Mouse (Mus musculus): ENCODE results near the gene D630039A03Rik. TPM values are rescaled to one million over a fixed set of nuclear protein-coding genes. Genes with fewer than 3 reads are reported as not detected.
A peak's percentile ranks its signal among the peaks of the same experiment; 100 is the strongest.

D630039A03Rik gene
- polyA plus RNA-seq (2015; fragmentation: Nextera tagmentation; extraction: Ambion mirVana): 0.09 and 0.19 TPM in 2 replicates

- Histone ChIP-seq H3K4me1 (replicated peaks) (peaks cover 17% of the 10 kb centered on the region), H3K4me3 (no peak within 1 kb of the TSS), H3K9me3 (no peaks in the 10 kb centered on the region), H3K9ac (no peak within 1 kb of the TSS), H3K27ac (no peak within 1 kb of the TSS), H3K36me3 (no peaks in the 10 kb centered on the region), H3K4me2 (no peak within 1 kb of the TSS), H3K27me3 (peaks cover 26% of the 10 kb centered on the region; the same call in 1 of the 2 replicates)
- ATAC-seq (ENCODE audit: low FRiP score): no peak
- WGBS: 31% methylated on average over 9 of the region's 9 CpGs
Observed at GRCm38 (mm10) chr4:57916201-57916661, at the start of gene D630039A03Rik. D630039A03Rik (minus strand) TSS chr4:57916297.

GRCm38 (mm10) chr4:57965516-57965915, 49.4 kb upstream of the D630039A03Rik start:
- ATAC-seq (ENCODE audit: low FRiP score): no peak

GRCm38 (mm10) chr4:57964143-57964542, 48.0 kb upstream of the D630039A03Rik start:
- Histone ChIP-seq H3K27ac (no peak overlapping the region), H3K4me2 (no peak overlapping the region), H3K4me3 (no peak overlapping the region), H3K36me3 (no peaks in the 10 kb centered on the region), H3K27me3 (no peaks in the 10 kb centered on the region), H3K9ac (no peak overlapping the region), H3K4me1 (replicated peaks) (no peaks in the 10 kb centered on the region), H3K9me3 (no peaks in the 10 kb centered on the region)
- 22% methylated on average over 1 of the region's 1 CpGs for WGBS
- no peak for ATAC-seq (ENCODE audit: low FRiP score)

More at GRCm38 (mm10) chr4:57965516-57965915, 49.4 kb upstream of the D630039A03Rik start:
- Histone ChIP-seq H3K4me1 (replicated peaks) (no peaks in the 10 kb centered on the region), H3K4me2 (no peak overlapping the region), H3K9me3 (no peaks in the 10 kb centered on the region), H3K36me3 (no peaks in the 10 kb centered on the region), H3K4me3 (no peak overlapping the region), H3K27me3 (no peaks in the 10 kb centered on the region), H3K9ac (no peak overlapping the region), H3K27ac (no peak overlapping the region)
- 94% methylated on average over 4 of the region's 4 CpGs for WGBS

- Histone ChIP-seq H3K27me3 (no peaks in the 10 kb centered on the region), H3K4me1 (replicated peaks) (peaks cover 27% of the 10 kb centered on the region), H3K9ac (no peak overlapping the region), H3K36me3 (no peaks in the 10 kb centered on the region), H3K4me2 (no peak overlapping the region), H3K4me3 (no peak overlapping the region), H3K9me3 (no peaks in the 10 kb centered on the region), H3K27ac (no peak overlapping the region)
- WGBS: 92% methylated on average over 8 of the region's 8 CpGs
- ATAC-seq (ENCODE audit: low FRiP score): no peak
Observed at GRCm38 (mm10) chr4:57959056-57959455, 43.0 kb upstream of the D630039A03Rik start.

- peaks cover 33% of the 10 kb centered on the region for H3K4me1 ChIP-seq (replicated peaks)
- no peaks in the 10 kb centered on the region for H3K36me3 ChIP-seq
- H3K4me2 ChIP-seq: no peak overlapping the region
- WGBS: 77% methylated on average over 9 of the region's 9 CpGs
- no peaks in the 10 kb centered on the region for H3K9me3 ChIP-seq
- H3K9ac ChIP-seq: no peak overlapping the region
- H3K27ac ChIP-seq: no peak overlapping the region
- H3K4me3 ChIP-seq: no peak overlapping the region
- ATAC-seq (ENCODE audit: low FRiP score): no peak
- H3K27me3 ChIP-seq: no peaks in the 10 kb centered on the region
Observed at GRCm38 (mm10) chr4:57958098-57958497, 42.0 kb upstream of the D630039A03Rik start.

- Histone ChIP-seq H3K4me3 (peak overlapping the region; percentile 86), H3K27me3 (no peaks in the 10 kb centered on the region), H3K4me2 (peak overlapping the region; percentile 79), H3K9me3 (no peaks in the 10 kb centered on the region), H3K27ac (peak overlapping the region; percentile 78; the same call in 1 of the 2 replicates), H3K4me1 (replicated peaks) (peaks cover 35% of the 10 kb centered on the region), H3K9ac (peak overlapping the region; percentile 92; the same call in 1 of the 2 replicates), H3K36me3 (peaks cover 1% of the 10 kb centered on the region; the same call in 1 of the 2 replicates)
- WGBS: 50% methylated on average over 11 of the region's 11 CpGs
- ATAC-seq (ENCODE audit: low FRiP score): no peak
Observed at GRCm38 (mm10) chr4:57957200-57958085, 41.3 kb upstream of the D630039A03Rik start.

GRCm38 (mm10) chr4:57956029-57956960, 40.2 kb upstream of the D630039A03Rik start, which contains the start of gene Txn1:
Txn1 (minus strand) TSS chr4:57956411.
- Histone ChIP-seq H3K4me2 (peak within 1 kb of the TSS; percentile 79), H3K9ac (peak within 1 kb of the TSS; percentile 92), H3K27ac (peak within 1 kb of the TSS; percentile 92), H3K27me3 (no peaks in the 10 kb centered on the region), H3K4me3 (peak within 1 kb of the TSS; percentile 86), H3K36me3 (peaks cover 13% of the 10 kb centered on the region), H3K4me1 (replicated peaks) (peaks cover 36% of the 10 kb centered on the region), H3K9me3 (no peaks in the 10 kb centered on the region)
- ATAC-seq (ENCODE audit: low FRiP score): peak; percentile 97
- under 1% methylated on average over 71 of the region's 71 CpGs for WGBS

GRCm38 (mm10) chr4:57955544-57955958, 39.5 kb upstream of the D630039A03Rik start:
- Histone ChIP-seq H3K4me2 (peak overlapping the region; percentile 79), H3K27ac (peak overlapping the region; percentile 92), H3K4me1 (replicated peaks) (peaks cover 36% of the 10 kb centered on the region), H3K9me3 (no peaks in the 10 kb centered on the region), H3K9ac (peak overlapping the region; percentile 92), H3K27me3 (no peaks in the 10 kb centered on the region), H3K36me3 (peaks cover 20% of the 10 kb centered on the region), H3K4me3 (peak overlapping the region; percentile 86)
- no peak for ATAC-seq (ENCODE audit: low FRiP score)
- under 1% methylated on average over 25 of the region's 25 CpGs for WGBS

- WGBS: 78% methylated on average over 8 of the region's 8 CpGs
- peak overlapping the region; percentile 92 for H3K9ac ChIP-seq
- H3K27ac ChIP-seq: no peak overlapping the region
Observed at GRCm38 (mm10) chr4:57954991-57955390, 38.9 kb upstream of the D630039A03Rik start.

GRCm38 (mm10) chr4:57954580-57954979, 38.5 kb upstream of the D630039A03Rik start:
- H3K4me3 ChIP-seq: peak overlapping the region; percentile 86
- WGBS: 78% methylated on average over 6 of the region's 6 CpGs

More at GRCm38 (mm10) chr4:57954991-57955390, 38.9 kb upstream of the D630039A03Rik start:
- no peak for ATAC-seq (ENCODE audit: low FRiP score)
- peak overlapping the region; percentile 79 for H3K4me2 ChIP-seq
- H3K4me1 ChIP-seq (replicated peaks): peaks cover 36% of the 10 kb centered on the region
- H3K27me3 ChIP-seq: no peaks in the 10 kb centered on the region
- H3K4me3 ChIP-seq: peak overlapping the region; percentile 86
- H3K36me3 ChIP-seq: peaks cover 26% of the 10 kb centered on the region
- no peaks in the 10 kb centered on the region for H3K9me3 ChIP-seq

GRCm38 (mm10) chr4:57953796-57954195, 37.7 kb upstream of the D630039A03Rik start:
- peaks cover 36% of the 10 kb centered on the region for H3K4me1 ChIP-seq (replicated peaks)
- no peak overlapping the region for H3K4me3 ChIP-seq
- H3K9me3 ChIP-seq: no peaks in the 10 kb centered on the region
- no peaks in the 10 kb centered on the region for H3K27me3 ChIP-seq
- ATAC-seq (ENCODE audit: low FRiP score): no peak
- H3K4me2 ChIP-seq: peak overlapping the region; percentile 79; the same call in 1 of the 2 replicates
- H3K36me3 ChIP-seq: peaks cover 36% of the 10 kb centered on the region
- no peak overlapping the region for H3K27ac ChIP-seq
- 91% methylated on average over 7 of the region's 7 CpGs for WGBS
- no peak overlapping the region for H3K9ac ChIP-seq

More at GRCm38 (mm10) chr4:57954580-57954979, 38.5 kb upstream of the D630039A03Rik start:
- peaks cover 36% of the 10 kb centered on the region for H3K4me1 ChIP-seq (replicated peaks)
- no peaks in the 10 kb centered on the region for H3K9me3 ChIP-seq
- H3K27ac ChIP-seq: no peak overlapping the region
- H3K9ac ChIP-seq: peak overlapping the region; percentile 92; the same call in 1 of the 2 replicates
- no peak for ATAC-seq (ENCODE audit: low FRiP score)
- H3K36me3 ChIP-seq: peaks cover 30% of the 10 kb centered on the region
- peak overlapping the region; percentile 79 for H3K4me2 ChIP-seq
- no peaks in the 10 kb centered on the region for H3K27me3 ChIP-seq

All from hindbrain, embryonic 13.5 days (tissue).